10 mouse cellular contexts compared by ENCODE assay signal in genomic region chr17:29326531-29327529, GRCm38 (mm10). TPM values are rescaled to one million over a fixed set of nuclear protein-coding genes. Genes with fewer than 3 reads are reported as not detected.
DNase-seq lines count a peak whose midpoint lies in the region; ATAC-seq and TF ChIP-seq lines count a peak whose summit lies in the region.
"Had no signal": no experiment of that assay in that cellular context is flagged by ENCODE, and none has a peak within 500 bp of the region (broad histone marks: within the 10 kb centered on the region; RNA-seq: fewer than 3 reads in every experiment).

No protein-coding gene starts in this region.

- H3K4me3 ChIP-seq in kidney, embryonic 16.5 days (ENCODE audit: low read length): peak overlapping the region; percentile 31
- peak overlapping the region; percentile 55 for H3K4me3 ChIP-seq in embryonic facial prominence, embryonic 10.5 days
- H3K4me3 ChIP-seq in lung, postnatal 0 days (ENCODE audit: low read depth, low read length): no peak overlapping the region
- H3K4me3 ChIP-seq: myocyte had no signal

- peaks cover 5% of the 10 kb centered on the region; the same call in 1 of the 2 replicates for H3K27me3 ChIP-seq in kidney, embryonic 16.5 days (ENCODE audit: insufficient read depth, low read length)
- H3K27me3 ChIP-seq in embryonic facial prominence, embryonic 10.5 days (replicated peaks; ENCODE audit: low read depth, poor library complexity, severe bottlenecking): peaks cover 69% of the 10 kb centered on the region
- no peaks in the 10 kb centered on the region for H3K27me3 ChIP-seq in lung, postnatal 0 days (replicated peaks; ENCODE audit: insufficient read depth, low read length)
- H3K27me3 ChIP-seq: CH12.LX had no signal

- ATAC-seq in kidney, embryonic 16.5 days (ENCODE audit: low FRiP score, low TSS enrichment): no peak; the same call in 1 of the 2 replicates
- ATAC-seq in lung, postnatal 0 days: peak; percentile 11; the same call in 1 of the 2 replicates

- H3K9ac ChIP-seq in kidney, embryonic 16.5 days (replicated peaks; ENCODE audit: low read length): peak overlapping the region; percentile 33
- H3K9ac ChIP-seq in lung, postnatal 0 days (replicated peaks; ENCODE audit: low read depth): no peak overlapping the region

- no peak for DNase-seq in kidney, adult 11 months
- peak; percentile 67 for DNase-seq in embryonic facial prominence, embryonic 10.5 days (ENCODE audit: low spot score)
- DNase-seq in heart, postnatal 4 days: peak; percentile 64
- no peak for DNase-seq in lung, postnatal 0 days (ENCODE audit: low spot score)
- no peak for DNase-seq in spleen, postnatal 36 days (ENCODE audit: low spot score in 2 of 2)
- DNase-seq in Muller cell, postnatal 12 days (ENCODE audit: inconsistent ontology term): no peak
- DNase-seq in layer of hippocampus, adult 11-12 months (ENCODE audit: low spot score): no peak

- TF ChIP-seq EP300 in lung, postnatal 0 days (IDR thresholded peaks at IDR 0.05): no peak

- no peaks in the 10 kb centered on the region for H3K9me3 ChIP-seq in kidney, embryonic 16.5 days (ENCODE audit: low read length)
- no peaks in the 10 kb centered on the region for H3K9me3 ChIP-seq in embryonic facial prominence, embryonic 10.5 days
- H3K9me3 ChIP-seq in lung, postnatal 0 days (ENCODE audit: low read length): no peaks in the 10 kb centered on the region

- H3K27ac ChIP-seq in kidney, embryonic 16.5 days (ENCODE audit: low read length): no peak overlapping the region
- H3K27ac ChIP-seq in embryonic facial prominence, embryonic 10.5 days (replicated peaks): peak overlapping the region; percentile 80
- H3K27ac ChIP-seq in lung, postnatal 0 days (ENCODE audit: low read length): no peak overlapping the region

- WGBS in kidney, embryonic 16.5 days: 20% methylated on average over 52 of the region's 52 CpGs
- 8% methylated on average over 52 of the region's 52 CpGs for WGBS in embryonic facial prominence, embryonic 10.5 days
- 29% methylated on average over 51 of the region's 52 CpGs for WGBS in lung, postnatal 0 days

- peak overlapping the region; percentile 55 for H3K4me2 ChIP-seq in kidney, embryonic 16.5 days (replicated peaks; ENCODE audit: low read depth, low read length)
- H3K4me2 ChIP-seq in lung, postnatal 0 days (replicated peaks; ENCODE audit: low read depth, low read length): peak overlapping the region; percentile 41

- peaks cover 10% of the 10 kb centered on the region; the same call in 1 of the 2 replicates for H3K36me3 ChIP-seq in kidney, embryonic 16.5 days (ENCODE audit: insufficient read depth, low read length)
- H3K36me3 ChIP-seq in embryonic facial prominence, embryonic 10.5 days (replicated peaks): peaks cover 25% of the 10 kb centered on the region
- peaks cover 3% of the 10 kb centered on the region; the same call in 1 of the 2 replicates for H3K36me3 ChIP-seq in lung, postnatal 0 days (ENCODE audit: insufficient read depth, low read length)

- no peak for TF ChIP-seq CTCF in lung, postnatal 0 days (IDR thresholded peaks at IDR 0.05)

- H3K4me1 ChIP-seq in kidney, embryonic 16.5 days (ENCODE audit: insufficient read depth, low read length): peaks cover 21% of the 10 kb centered on the region
- peaks cover 46% of the 10 kb centered on the region for H3K4me1 ChIP-seq in embryonic facial prominence, embryonic 10.5 days
- no peaks in the 10 kb centered on the region; the same call in 1 of the 2 replicates for H3K4me1 ChIP-seq in lung, postnatal 0 days (ENCODE audit: insufficient read depth, low read depth, low read length)

RNA-seq across cellular contexts. Expression of gene Pi16, which starts 9.3 kb away (rescaled TPM):
- 2.4 and 3.1 TPM in 2 replicates for polyA plus RNA-seq in kidney, embryonic 16.5 days (2015; fragmentation: Nextera tagmentation; extraction: Ambion mirVana)
- 0.65 and 0.91 TPM in 2 replicates for polyA plus RNA-seq in embryonic facial prominence, embryonic 10.5 days (2016; fragmentation: Nextera tagmentation; extraction: Ambion mirVana)
- 10 to 100 TPM in 1 of 2 experiments, 1 to 10 TPM in 1; 8.8 to 10.2 TPM for total RNA-seq in heart, postnatal 4 days (2021)
- 2.2 and 2.8 TPM in 2 replicates for polyA plus RNA-seq in lung, postnatal 0 days (2015; fragmentation: Nextera tagmentation; extraction: Ambion mirVana)

RNA-seq across cellular contexts. Expression of gene Mtch1, which starts 20.9 kb away (rescaled TPM):
- 189 and 316 TPM in 2 replicates for polyA plus RNA-seq in kidney, embryonic 16.5 days (2015; fragmentation: Nextera tagmentation; extraction: Ambion mirVana)
- 278 and 280 TPM in 2 replicates for polyA plus RNA-seq in embryonic facial prominence, embryonic 10.5 days (2016; fragmentation: Nextera tagmentation; extraction: Ambion mirVana)
- total RNA-seq in heart, postnatal 4 days (2021): 100 to 1,000 TPM; 358 to 374 TPM
- polyA plus RNA-seq in lung, postnatal 0 days (2015; fragmentation: Nextera tagmentation; extraction: Ambion mirVana): 342 and 350 TPM in 2 replicates

RNA-seq across cellular contexts. Expression of gene Fgd2, which starts 33.9 kb away (rescaled TPM):
- 14.4 and 16.2 TPM in 2 replicates for polyA plus RNA-seq in kidney, embryonic 16.5 days (2015; fragmentation: Nextera tagmentation; extraction: Ambion mirVana)
- polyA plus RNA-seq in embryonic facial prominence, embryonic 10.5 days (2016; fragmentation: Nextera tagmentation; extraction: Ambion mirVana): 10.2 and 12.3 TPM in 2 replicates
- 1 to 10 TPM; 2.1 to 2.8 TPM for total RNA-seq in heart, postnatal 4 days (2021)
- polyA plus RNA-seq in lung, postnatal 0 days (2015; fragmentation: Nextera tagmentation; extraction: Ambion mirVana): 11.9 and 14.2 TPM in 2 replicates

RNA-seq across cellular contexts. Expression of gene BC004004, which starts 58.2 kb away (rescaled TPM):
- polyA plus RNA-seq in kidney, embryonic 16.5 days (2015; fragmentation: Nextera tagmentation; extraction: Ambion mirVana): 85.6 TPM in 2 replicates
- polyA plus RNA-seq in embryonic facial prominence, embryonic 10.5 days (2016; fragmentation: Nextera tagmentation; extraction: Ambion mirVana): 47.8 and 49.5 TPM in 2 replicates
- total RNA-seq in heart, postnatal 4 days (2021): 100 to 1,000 TPM; 158 to 161 TPM
- 105 and 109 TPM in 2 replicates for polyA plus RNA-seq in lung, postnatal 0 days (2015; fragmentation: Nextera tagmentation; extraction: Ambion mirVana)

Comparison
In these comparisons a context has a peak if more than half of its experiments do, and no peak if none do; other contexts are left out.
1. DNase-seq: peak in embryonic facial prominence, embryonic 10.5 days (single experiment) and heart, postnatal 4 days (single experiment); none in kidney, adult 11 months (single experiment), lung, postnatal 0 days (single experiment), spleen, postnatal 36 days (0 of 2), Muller cell, postnatal 12 days (single experiment) and layer of hippocampus, adult 11-12 months (single experiment).